Mouse (Mus musculus): ENCODE results near the gene Pak1ip1. TPM values are rescaled to one million over a fixed set of nuclear protein-coding genes. Genes with fewer than 3 reads are reported as not detected.
"Not testable (repeated sequence)": the region's sequence is repeated elsewhere in the genome, so short reads cannot be mapped to it uniquely, and the experiment has no call there.

The Pak1ip1 gene
- polyA plus RNA-seq, 1 experiment from 2014 or later, result 78.0 TPM

DNA sequence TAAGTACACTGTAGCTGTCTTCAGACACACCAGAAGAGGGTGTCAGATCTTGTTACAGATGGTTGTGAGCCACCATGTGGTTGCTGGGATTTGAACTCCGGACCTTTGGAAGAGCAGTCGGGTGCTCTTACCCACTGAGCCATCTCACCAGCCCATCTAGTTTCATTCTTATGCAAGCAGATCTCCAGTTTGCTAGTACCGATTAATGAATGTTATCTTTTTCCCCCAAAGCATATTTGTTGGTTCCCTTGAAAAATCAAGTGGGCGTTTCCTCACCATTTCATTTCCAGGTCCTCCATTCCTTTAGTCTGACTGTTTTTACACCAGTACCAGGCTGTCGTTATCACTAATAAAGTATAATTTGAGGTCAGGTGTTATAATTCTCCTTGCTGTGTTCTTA lies 2.3 kb upstream of the Pak1ip1 start:
- not testable (repeated sequence) for H3K36me3 ChIP-seq (ENCODE audit: control insufficient read depth, insufficient read depth, low read length); H3K4me3 ChIP-seq (ENCODE audit: low read length); H3K27ac ChIP-seq (ENCODE audit: low read depth, low read length); H3K9me3 ChIP-seq (ENCODE audit: control insufficient read depth, low read length); H3K4me1 ChIP-seq (ENCODE audit: control insufficient read depth, insufficient read depth, low read length); ATAC-seq (ENCODE audit: low FRiP score, low TSS enrichment); H3K27me3 ChIP-seq (ENCODE audit: control insufficient read depth, insufficient read depth, low read length); H3K9ac ChIP-seq (ENCODE audit: low read depth, low read length); H3K4me2 ChIP-seq (replicated peaks; ENCODE audit: low read depth, low read length)
- WGBS, result 94% methylated on average over 5 of the region's 5 CpGs

DNA sequence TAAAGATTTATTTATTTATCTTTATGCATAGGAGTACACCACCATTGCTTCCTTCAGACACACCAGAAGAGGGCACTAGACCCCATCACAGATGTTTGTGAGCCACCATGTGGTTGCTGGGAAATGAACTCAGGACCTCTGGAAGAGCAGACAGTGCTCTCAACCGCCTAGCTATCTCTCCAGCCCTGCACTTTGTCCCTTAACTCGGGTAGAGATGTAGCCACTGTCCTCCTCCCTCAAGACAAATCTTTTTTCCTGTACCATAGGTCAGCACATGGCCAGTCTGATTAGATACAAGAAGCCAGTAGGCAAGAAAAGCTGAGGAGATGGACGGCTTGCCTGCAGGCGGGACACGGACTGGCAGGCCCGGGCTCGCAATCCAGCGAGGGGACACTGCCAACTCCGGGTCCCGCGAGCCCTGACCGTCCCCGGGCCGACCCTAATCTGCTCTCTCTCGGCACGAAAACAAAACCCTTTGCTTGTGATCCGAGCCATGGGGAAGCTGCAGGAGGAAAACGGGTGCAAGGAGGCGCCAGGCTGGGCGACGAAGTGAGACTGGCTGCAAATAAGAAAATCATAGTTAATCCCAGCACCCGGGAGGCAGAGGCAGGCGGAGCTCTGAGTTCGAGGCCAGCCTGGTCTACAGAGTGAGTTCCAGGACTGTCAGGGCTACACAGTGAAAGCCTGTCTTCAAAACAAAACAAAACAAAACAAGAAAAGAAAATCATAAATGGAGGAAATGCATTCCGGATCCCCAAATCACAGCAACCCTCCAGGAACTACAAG lies 490 bp upstream of the Pak1ip1 start:
- Histone ChIP-seq H3K4me3 (ENCODE audit: low read length) (peak overlapping the region; percentile 80), H3K27ac (ENCODE audit: low read depth, low read length) (peak overlapping the region; percentile 98), H3K9me3 (ENCODE audit: control insufficient read depth, low read length) (no peaks in the 10 kb centered on the region), H3K27me3 (ENCODE audit: control insufficient read depth, insufficient read depth, low read length) (no peaks in the 10 kb centered on the region), H3K4me2 (replicated peaks; ENCODE audit: low read depth, low read length) (peak overlapping the region; percentile 82), H3K9ac (ENCODE audit: low read depth, low read length) (peak overlapping the region; percentile 92), H3K4me1 (ENCODE audit: control insufficient read depth, insufficient read depth, low read length) (peaks cover 8% of the 10 kb centered on the region), H3K36me3 (ENCODE audit: control insufficient read depth, insufficient read depth, low read length) (peaks cover 11% of the 10 kb centered on the region)
- WGBS, result 1% methylated on average over 25 of the region's 25 CpGs
- ATAC-seq (ENCODE audit: low FRiP score, low TSS enrichment), result peak; percentile 68

DNA sequence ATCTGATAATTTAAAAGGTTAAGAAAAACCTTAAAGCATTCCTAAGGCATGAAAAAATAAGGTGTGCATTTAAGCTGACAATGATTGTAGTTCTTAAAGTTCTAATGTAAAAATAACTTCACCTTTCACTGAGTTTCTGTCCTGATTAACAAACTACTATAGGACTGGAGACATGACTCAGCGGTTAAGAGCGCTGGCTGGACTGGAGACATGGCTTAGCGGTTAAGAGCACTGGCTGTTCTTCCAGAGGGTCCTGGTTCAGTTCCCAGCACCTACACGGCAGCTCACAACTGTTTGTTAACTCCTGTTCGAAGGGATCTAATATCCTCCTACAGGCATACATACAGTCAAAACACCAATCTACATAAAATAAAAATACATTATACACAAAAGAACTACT lies 1.2 kb downstream of the Pak1ip1 start:
- no peaks in the 10 kb centered on the region for H3K27me3 ChIP-seq (ENCODE audit: control insufficient read depth, insufficient read depth, low read length)
- peaks cover 8% of the 10 kb centered on the region for H3K4me1 ChIP-seq (ENCODE audit: control insufficient read depth, insufficient read depth, low read length)
- peak overlapping the region; percentile 82 for H3K4me2 ChIP-seq (replicated peaks; ENCODE audit: low read depth, low read length)
- 82% methylated on average over 5 of the region's 5 CpGs for WGBS
- peak overlapping the region; percentile 31; the same call in 1 of the 2 replicates for H3K9ac ChIP-seq (ENCODE audit: low read depth, low read length)
- ATAC-seq (ENCODE audit: low FRiP score, low TSS enrichment), result no peak
- H3K9me3 ChIP-seq (ENCODE audit: control insufficient read depth, low read length), result no peaks in the 10 kb centered on the region
- peak overlapping the region; percentile 80 for H3K4me3 ChIP-seq (ENCODE audit: low read length)
- H3K27ac ChIP-seq (ENCODE audit: low read depth, low read length), result no peak overlapping the region
- H3K36me3 ChIP-seq (ENCODE audit: control insufficient read depth, insufficient read depth, low read length), result peaks cover 27% of the 10 kb centered on the region

DNA sequence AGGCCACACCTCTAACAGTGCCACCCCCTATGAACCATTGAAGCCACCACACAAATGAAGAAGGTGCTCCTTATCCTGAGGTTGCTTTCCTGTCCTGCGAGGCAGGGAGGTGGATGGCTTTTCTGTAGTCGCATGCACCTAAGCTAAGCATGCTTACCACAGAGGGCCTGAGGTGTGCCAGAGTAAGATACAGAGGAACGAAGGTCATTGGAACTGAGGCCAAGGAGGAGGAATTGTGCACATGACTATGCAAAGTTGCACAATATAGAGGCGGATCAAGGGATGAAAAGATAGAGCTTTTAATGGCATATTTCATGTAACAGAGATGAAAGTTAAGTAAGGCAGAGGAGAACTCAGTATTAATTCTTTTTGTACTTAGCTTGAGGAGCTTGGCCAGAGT lies 5.4 kb downstream of the Pak1ip1 start:
- Histone ChIP-seq H3K27me3 (ENCODE audit: control insufficient read depth, insufficient read depth, low read length) (no peaks in the 10 kb centered on the region), H3K9ac (ENCODE audit: low read depth, low read length) (no peak overlapping the region), H3K4me2 (replicated peaks; ENCODE audit: low read depth, low read length) (no peak overlapping the region), H3K36me3 (ENCODE audit: control insufficient read depth, insufficient read depth, low read length) (peaks cover 70% of the 10 kb centered on the region), H3K9me3 (ENCODE audit: control insufficient read depth, low read length) (no peaks in the 10 kb centered on the region), H3K27ac (ENCODE audit: low read depth, low read length) (no peak overlapping the region), H3K4me1 (ENCODE audit: control insufficient read depth, insufficient read depth, low read length) (peaks cover 5% of the 10 kb centered on the region), H3K4me3 (ENCODE audit: low read length) (no peak overlapping the region)
- ATAC-seq (ENCODE audit: low FRiP score, low TSS enrichment), result no peak
- WGBS, result 93% methylated on average over 4 of the region's 4 CpGs

DNA sequence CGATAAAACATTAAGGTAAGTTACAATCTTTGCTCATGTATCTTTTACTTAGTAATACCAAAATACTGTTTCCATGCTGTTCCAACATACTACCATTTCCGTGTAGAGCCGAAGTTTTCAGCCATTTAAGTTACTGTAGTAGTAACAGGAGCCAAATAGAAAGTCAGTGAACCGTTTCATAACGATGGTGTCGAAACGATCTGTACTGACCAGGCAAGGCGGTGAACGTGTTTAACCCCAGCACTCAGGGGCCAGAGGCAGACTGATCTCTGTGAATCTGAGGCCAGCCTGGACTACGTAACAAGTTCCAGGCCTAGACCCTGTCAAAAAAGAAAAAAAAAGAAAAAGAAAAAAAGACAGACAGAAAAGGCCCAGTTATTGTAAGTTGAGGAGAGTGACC lies 7.4 kb downstream of the Pak1ip1 start:
- Histone ChIP-seq H3K36me3 (ENCODE audit: control insufficient read depth, insufficient read depth, low read length) (peaks cover 87% of the 10 kb centered on the region), H3K4me3 (ENCODE audit: low read length) (no peak overlapping the region), H3K9ac (ENCODE audit: low read depth, low read length) (no peak overlapping the region), H3K4me1 (ENCODE audit: control insufficient read depth, insufficient read depth, low read length) (no peaks in the 10 kb centered on the region), H3K9me3 (ENCODE audit: control insufficient read depth, low read length) (no peaks in the 10 kb centered on the region), H3K4me2 (replicated peaks; ENCODE audit: low read depth, low read length) (no peak overlapping the region), H3K27ac (ENCODE audit: low read depth, low read length) (no peak overlapping the region), H3K27me3 (ENCODE audit: control insufficient read depth, insufficient read depth, low read length) (no peaks in the 10 kb centered on the region)
- 82% methylated on average over 10 of the region's 10 CpGs for WGBS
- no peak for ATAC-seq (ENCODE audit: low FRiP score, low TSS enrichment)

DNA sequence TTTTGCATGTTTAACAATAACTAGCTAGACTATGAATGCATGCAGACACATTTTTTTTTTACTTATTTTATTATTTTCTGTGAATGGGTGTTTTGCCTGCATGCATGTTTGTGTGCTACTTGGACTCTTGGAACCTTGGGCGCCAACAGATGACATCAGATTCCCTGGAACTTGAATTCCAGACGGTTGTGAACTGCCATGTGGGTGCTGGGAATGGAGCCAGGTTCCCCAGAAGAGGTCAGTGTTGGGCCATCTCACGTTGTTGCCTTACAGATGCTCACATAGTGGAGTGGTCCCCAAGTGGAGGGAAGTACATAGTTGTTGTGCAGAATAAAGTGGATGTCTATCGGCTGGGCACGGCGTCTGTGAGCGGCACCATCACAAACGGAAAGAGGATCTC lies 8.1 kb downstream of the Pak1ip1 start:
- Histone ChIP-seq H3K9me3 (ENCODE audit: control insufficient read depth, low read length) (no peaks in the 10 kb centered on the region), H3K9ac (ENCODE audit: low read depth, low read length) (no peak overlapping the region), H3K4me1 (ENCODE audit: control insufficient read depth, insufficient read depth, low read length) (no peaks in the 10 kb centered on the region), H3K4me2 (replicated peaks; ENCODE audit: low read depth, low read length) (no peak overlapping the region), H3K36me3 (ENCODE audit: control insufficient read depth, insufficient read depth, low read length) (peaks cover 87% of the 10 kb centered on the region), H3K27ac (ENCODE audit: low read depth, low read length) (no peak overlapping the region), H3K27me3 (ENCODE audit: control insufficient read depth, insufficient read depth, low read length) (no peaks in the 10 kb centered on the region), H3K4me3 (ENCODE audit: low read length) (no peak overlapping the region)
- 85% methylated on average over 8 of the region's 8 CpGs for WGBS
- ATAC-seq (ENCODE audit: low FRiP score, low TSS enrichment), result no peak

DNA sequence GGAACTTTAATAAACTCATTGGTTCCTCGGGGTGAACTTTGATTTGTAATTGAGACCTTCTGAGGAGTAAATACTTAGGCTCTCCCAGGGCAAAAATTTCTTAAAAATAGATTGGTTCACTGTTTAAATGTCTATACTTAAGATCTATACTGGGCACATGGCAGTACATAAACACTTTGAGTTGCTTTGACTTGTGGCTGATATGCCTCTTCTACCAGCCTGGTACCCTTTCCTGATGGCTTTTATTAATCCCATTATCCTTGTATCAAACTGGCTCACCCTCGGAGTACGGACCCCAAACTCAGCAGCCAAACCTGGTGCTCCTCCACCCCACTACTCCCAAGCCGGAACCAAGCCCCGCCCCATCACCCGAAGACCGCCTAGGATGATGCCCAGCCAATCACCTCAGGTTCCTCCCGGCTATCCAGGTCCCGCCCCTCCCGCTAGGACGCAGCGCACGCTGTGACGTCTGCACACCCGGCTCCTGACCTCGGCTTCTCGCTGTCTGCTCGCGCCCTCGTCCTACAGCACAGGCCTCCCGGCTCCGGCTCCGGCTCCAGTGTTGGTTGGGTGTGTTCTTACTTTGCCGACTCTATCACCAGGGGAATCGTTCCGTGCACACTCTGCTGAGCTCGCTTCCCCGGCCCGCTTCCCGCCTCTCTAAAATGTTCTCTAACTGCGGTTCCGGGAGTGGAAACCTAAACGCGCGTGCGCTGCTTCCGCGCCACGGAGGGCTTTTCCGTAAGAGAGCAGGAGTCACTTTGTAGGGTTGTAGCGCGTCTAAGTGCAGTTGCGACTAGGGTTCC lies 15.2 kb downstream of the Pak1ip1 start, which contains the start of gene Tmem14c:
Tmem14c (plus strand) TSS at position 464 of the 806 bp plus-strand sequence.
- peaks cover 44% of the 10 kb centered on the region for H3K36me3 ChIP-seq (ENCODE audit: control insufficient read depth, insufficient read depth, low read length)
- H3K9ac ChIP-seq (ENCODE audit: low read depth, low read length), result peak within 1 kb of the TSS; percentile 75
- peak; percentile 99 for ATAC-seq (ENCODE audit: low FRiP score, low TSS enrichment)
- WGBS, result under 1% methylated on average over 43 of the region's 43 CpGs
- peaks cover 9% of the 10 kb centered on the region for H3K4me1 ChIP-seq (ENCODE audit: control insufficient read depth, insufficient read depth, low read length)
- no peaks in the 10 kb centered on the region for H3K9me3 ChIP-seq (ENCODE audit: control insufficient read depth, low read length)
- H3K27ac ChIP-seq (ENCODE audit: low read depth, low read length), result peak within 1 kb of the TSS; percentile 94
- peak within 1 kb of the TSS; percentile 69 for H3K4me3 ChIP-seq (ENCODE audit: low read length)
- peak within 1 kb of the TSS; percentile 78 for H3K4me2 ChIP-seq (replicated peaks; ENCODE audit: low read depth, low read length)
- no peaks in the 10 kb centered on the region for H3K27me3 ChIP-seq (ENCODE audit: control insufficient read depth, insufficient read depth, low read length)

DNA sequence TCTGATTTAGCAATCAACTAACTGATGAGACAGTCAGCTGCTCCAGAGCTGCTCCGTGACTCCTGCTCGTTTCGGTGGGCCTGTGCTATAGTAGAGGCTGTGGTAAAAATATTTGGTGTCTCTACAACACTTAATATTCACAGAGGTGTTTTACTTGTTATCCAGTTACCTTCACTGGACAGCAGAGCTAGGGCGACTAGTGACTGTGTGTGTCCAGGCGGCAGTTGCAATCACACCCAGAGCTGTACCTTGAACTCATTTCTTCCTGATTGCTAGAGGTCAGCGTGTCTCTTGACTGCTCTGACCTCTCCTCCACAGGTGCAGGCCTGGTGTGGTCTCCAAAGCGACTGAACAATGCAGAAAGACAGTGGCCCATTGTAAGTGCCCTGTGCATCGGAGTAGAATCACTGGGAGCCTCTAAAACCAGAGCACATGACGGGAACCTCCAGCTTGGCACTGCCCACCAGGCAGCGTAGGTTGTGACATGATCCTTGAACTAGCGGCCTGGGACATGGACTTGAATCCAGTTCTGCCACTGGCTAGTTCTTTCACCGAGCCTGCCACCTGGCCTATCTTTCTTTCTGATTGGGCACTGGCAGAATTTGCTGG lies 16.1 kb downstream of the Pak1ip1 start:
- Histone ChIP-seq H3K9me3 (ENCODE audit: control insufficient read depth, low read length) (no peaks in the 10 kb centered on the region), H3K27me3 (ENCODE audit: control insufficient read depth, insufficient read depth, low read length) (no peaks in the 10 kb centered on the region), H3K4me3 (ENCODE audit: low read length) (peak overlapping the region; percentile 69), H3K4me1 (ENCODE audit: control insufficient read depth, insufficient read depth, low read length) (peaks cover 9% of the 10 kb centered on the region), H3K4me2 (replicated peaks; ENCODE audit: low read depth, low read length) (peak overlapping the region; percentile 78), H3K36me3 (ENCODE audit: control insufficient read depth, insufficient read depth, low read length) (peaks cover 42% of the 10 kb centered on the region), H3K27ac (ENCODE audit: low read depth, low read length) (peak overlapping the region; percentile 94), H3K9ac (ENCODE audit: low read depth, low read length) (peak overlapping the region; percentile 75)
- ATAC-seq (ENCODE audit: low FRiP score, low TSS enrichment), result 0 out of 2 replicates have a peak, but pooled peaks have one; percentile 4
- 41% methylated on average over 12 of the region's 12 CpGs for WGBS
